Mouse (Mus musculus): Measurements from ENCODE around the gene Emx1.

DNA sequence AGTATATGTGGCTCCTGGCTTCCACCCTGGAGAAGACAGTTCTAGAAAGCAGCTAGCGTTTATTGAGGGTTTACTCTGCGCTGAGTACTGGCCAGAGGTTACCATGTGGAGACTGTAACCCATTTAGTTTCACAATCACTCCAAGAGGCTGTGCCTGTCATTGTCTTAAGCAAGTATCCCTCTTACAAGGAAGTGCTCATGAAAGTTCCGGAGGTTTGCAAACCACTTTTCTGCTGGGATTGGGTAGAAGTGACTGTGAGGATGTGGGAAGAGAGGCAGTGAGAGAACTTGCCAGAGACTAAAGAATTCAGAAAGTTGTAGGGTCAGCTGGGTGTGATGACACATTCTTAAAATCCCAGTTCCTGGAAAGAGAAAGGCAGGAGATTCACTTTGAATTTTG, 3.3 kb upstream of the Emx1 start:
- TF ChIP-seq POLR2A (IDR thresholded peaks at IDR 0.05; ENCODE audit: extremely low read depth, insufficient read depth, low read length) (no peak), CTCF (IDR thresholded peaks at IDR 0.05; ENCODE audit: extremely low read depth, insufficient read depth, low read length) (no peak)
